Comparison of ENCODE assay signal across 19 mouse cellular contexts in the genomic region with DNA sequence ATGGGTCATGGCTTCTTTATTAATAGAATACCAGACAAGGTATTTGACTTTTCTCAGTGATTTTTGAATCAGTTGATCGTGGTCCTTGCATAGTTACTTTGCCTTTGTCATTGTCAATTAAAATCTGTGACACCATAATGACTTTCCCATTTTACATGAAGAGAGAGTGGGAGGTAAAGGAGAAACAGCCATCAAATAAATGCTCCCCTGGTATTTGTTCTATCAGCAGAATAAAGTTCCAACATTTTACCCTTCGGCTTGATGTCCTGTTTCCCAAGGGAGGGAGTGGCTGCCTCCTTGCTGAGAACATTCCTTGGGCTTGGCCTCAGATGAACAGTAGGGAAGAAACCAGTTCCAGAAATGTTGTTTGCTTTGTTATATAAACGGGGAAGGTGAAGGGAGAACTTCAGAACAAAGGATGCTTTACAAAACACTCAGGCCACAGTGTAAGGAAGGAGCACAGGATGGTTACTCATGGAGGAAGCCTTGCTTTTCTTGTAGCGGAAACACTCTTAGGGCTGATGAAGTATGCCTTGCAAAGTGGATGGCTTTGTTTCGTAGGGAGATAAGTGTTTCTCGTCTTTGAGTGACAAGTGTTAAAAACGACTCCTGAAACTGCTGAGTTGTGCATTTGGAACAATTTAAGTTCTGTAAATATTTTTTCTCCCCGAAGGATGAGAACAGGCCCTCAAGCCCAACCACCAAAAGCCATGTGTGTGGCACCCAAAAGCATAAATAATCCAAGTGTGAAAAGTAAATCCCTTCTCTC.
A peak's percentile ranks its signal among the peaks of the same experiment; 100 is the strongest.
DNase-seq lines count a peak whose midpoint lies in the region; ATAC-seq and TF ChIP-seq lines count a peak whose summit lies in the region.
"Had no signal": no experiment of that assay in that cellular context is flagged by ENCODE, and none has a peak within 500 bp of the region (broad histone marks: within the 10 kb centered on the region; RNA-seq: fewer than 3 reads in every experiment).

No protein-coding gene starts in this region.

- no peak overlapping the region for H3K4me2 ChIP-seq in lung, embryonic 15.5 days
- H3K4me2 ChIP-seq in CH12.LX (ENCODE audit: insufficient read depth, low read depth, poor library complexity, severe bottlenecking): no peak overlapping the region
- no peak overlapping the region for H3K4me2 ChIP-seq in embryonic facial prominence, embryonic 14.5 days (ENCODE audit: low read depth, low read length)
- H3K4me2 ChIP-seq: embryonic facial prominence, embryonic 12.5 days; forebrain, embryonic 12.5 days; heart, embryonic 12.5 days; hindbrain, embryonic 14.5 days had no signal

- no peaks in the 10 kb centered on the region for H3K4me1 ChIP-seq in lung, embryonic 15.5 days
- H3K4me1 ChIP-seq in lung, adult 2 months (ENCODE audit: control insufficient read depth, insufficient read depth, low read length): no peaks in the 10 kb centered on the region
- no peaks in the 10 kb centered on the region; a peak in 1 of 4 replicates for H3K4me1 ChIP-seq in CH12.LX (ENCODE audit: control insufficient read depth in 1 of 2, insufficient read depth in 2 of 2)
- H3K4me1 ChIP-seq in ES-E14 (ENCODE audit: control insufficient read depth in 2 of 2, insufficient read depth in 2 of 2, low read length in 2 of 2, poor library complexity in 1 of 2): no peaks in the 10 kb centered on the region
- no peaks in the 10 kb centered on the region for H3K4me1 ChIP-seq in embryonic facial prominence, embryonic 14.5 days (ENCODE audit: control insufficient read depth, insufficient read depth, low read length)
- H3K4me1 ChIP-seq: embryonic facial prominence, embryonic 12.5 days; forebrain, embryonic 12.5 days; hindbrain, embryonic 10.5 days had no signal

- H3K79me2 ChIP-seq in CH12.LX (replicated peaks; ENCODE audit: control insufficient read depth, extremely low read depth, insufficient read depth, poor library complexity, severe bottlenecking): no peaks in the 10 kb centered on the region

- no peak overlapping the region for H3K4me3 ChIP-seq in lung, embryonic 15.5 days
- no peak overlapping the region for H3K4me3 ChIP-seq in lung, adult 2 months (replicated peaks; ENCODE audit: extremely low read depth, low read depth, low read length)
- H3K4me3 ChIP-seq in CH12.LX (replicated peaks in 1 of 3; ENCODE audit: low read depth in 2 of 3, low read length in 2 of 3, poor library complexity in 1 of 3): no peak overlapping the region
- no peak overlapping the region for H3K4me3 ChIP-seq in ES-E14 (ENCODE audit: insufficient read depth in 1 of 2, low read depth in 1 of 2, low read length in 2 of 2, poor library complexity in 1 of 2, severe bottlenecking in 1 of 2)
- H3K4me3 ChIP-seq in embryonic facial prominence, embryonic 14.5 days (ENCODE audit: low read depth, low read length): no peak overlapping the region
- H3K4me3 ChIP-seq: embryonic facial prominence, embryonic 12.5 days; forebrain, embryonic 12.5 days; heart, embryonic 12.5 days; hindbrain, embryonic 10.5 days had no signal

- in situ Hi-C loops in CH12.LX (cut with MboI; ENCODE audit: low pct_ligation_motif_present, low pct_unique_long_range_greater_than_20kb, low sequenced_read_pairs): no loop called here
- in situ Hi-C loops in ES-E14 (cut with MboI; ENCODE audit: low sequenced_read_pairs in 2 of 2, unreplicated experiment in 2 of 2): no loop called here

- no peak overlapping the region; the same call in 1 of the 2 replicates for H3K27ac ChIP-seq in lung, embryonic 15.5 days
- H3K27ac ChIP-seq in CH12.LX (ENCODE audit: insufficient read depth, low read depth) (no peak overlapping the region), ES-E14 (ENCODE audit: insufficient read depth, low read depth, low read length, poor library complexity, severe bottlenecking) (no peak overlapping the region)
- no peak overlapping the region for H3K27ac ChIP-seq in embryonic facial prominence, embryonic 14.5 days (replicated peaks; ENCODE audit: low read depth, low read length)
- H3K27ac ChIP-seq: embryonic facial prominence, embryonic 12.5 days; forebrain, embryonic 12.5 days; hindbrain, embryonic 10.5 days; hindbrain, embryonic 14.5 days had no signal

- no peaks in the 10 kb centered on the region for H3K9me3 ChIP-seq in lung, embryonic 15.5 days
- H3K9me3 ChIP-seq in CH12.LX (replicated peaks; ENCODE audit: low read length) (no peaks in the 10 kb centered on the region), ES-E14 (ENCODE audit: control insufficient read depth, insufficient read depth, low read depth, low read length) (no peaks in the 10 kb centered on the region)
- H3K9me3 ChIP-seq in embryonic facial prominence, embryonic 14.5 days (ENCODE audit: control insufficient read depth, low read length): no peaks in the 10 kb centered on the region
- H3K9me3 ChIP-seq: embryonic facial prominence, embryonic 12.5 days; forebrain, embryonic 12.5 days; heart, embryonic 12.5 days; hindbrain, embryonic 10.5 days had no signal

- dilution Hi-C loops in CH12.LX (cut with MboI; ENCODE audit: extremely low pct_ligation_motif_present, extremely low pct_unique_long_range_greater_than_20kb, low sequenced_read_pairs): no loop called here

- 30% methylated on average over 8 of the region's 8 CpGs for WGBS in lung, embryonic 15.5 days
- 37% methylated on average over 8 of the region's 8 CpGs for WGBS in lung, adult 2 months
- WGBS in embryonic facial prominence, embryonic 14.5 days: 40% methylated on average over 8 of the region's 8 CpGs

- TF ChIP-seq EP300 in CH12.LX (IDR thresholded peaks at IDR 0.05; ENCODE audit: low read length): no peak

- TF ChIP-seq RAD21 in CH12.LX (IDR thresholded peaks at IDR 0.05; ENCODE audit: low read depth, low read length): no peak

- no peaks in the 10 kb centered on the region for H3K27me3 ChIP-seq in lung, embryonic 15.5 days
- H3K27me3 ChIP-seq in CH12.LX (replicated peaks): no peaks in the 10 kb centered on the region
- H3K27me3 ChIP-seq in embryonic facial prominence, embryonic 14.5 days (replicated peaks; ENCODE audit: control insufficient read depth, insufficient read depth, low read length): no peaks in the 10 kb centered on the region
- H3K27me3 ChIP-seq: embryonic facial prominence, embryonic 12.5 days; forebrain, embryonic 12.5 days; heart, embryonic 12.5 days had no signal

- TF ChIP-seq CTCF in lung, adult 2 months (IDR thresholded peaks at IDR 0.05; ENCODE audit: insufficient read depth, low read length): no peak
- no peak for TF ChIP-seq CTCF in CH12.LX (conservative IDR thresholded peaks at IDR 0.05 in 1 of 2, IDR thresholded peaks at IDR 0.05 in 1 of 2; ENCODE audit: low read depth in 2 of 2, low read length in 2 of 2)

- no peaks in the 10 kb centered on the region for H3K36me3 ChIP-seq in lung, embryonic 15.5 days
- H3K36me3 ChIP-seq in CH12.LX (replicated peaks in 1 of 2; ENCODE audit: control insufficient read depth in 1 of 2, insufficient read depth in 1 of 2, low read length in 1 of 2) (no peaks in the 10 kb centered on the region), ES-E14 (ENCODE audit: control insufficient read depth, insufficient read depth, low read length, poor library complexity, severe bottlenecking) (no peaks in the 10 kb centered on the region)
- H3K36me3 ChIP-seq in embryonic facial prominence, embryonic 14.5 days (ENCODE audit: control insufficient read depth, insufficient read depth, low read length): no peaks in the 10 kb centered on the region
- H3K36me3 ChIP-seq: embryonic facial prominence, embryonic 12.5 days; forebrain, embryonic 12.5 days; heart, embryonic 12.5 days; hindbrain, embryonic 10.5 days had no signal

- no peak overlapping the region for H3K9ac ChIP-seq in lung, embryonic 15.5 days
- H3K9ac ChIP-seq in CH12.LX (ENCODE audit: insufficient read depth, low read depth) (no peak overlapping the region), ES-E14 (ENCODE audit: insufficient read depth, low read depth, low read length, poor library complexity, severe bottlenecking) (no peak overlapping the region)
- no peak overlapping the region for H3K9ac ChIP-seq in embryonic facial prominence, embryonic 14.5 days (ENCODE audit: low read depth, low read length)
- H3K9ac ChIP-seq: embryonic facial prominence, embryonic 12.5 days; forebrain, embryonic 12.5 days; heart, embryonic 12.5 days; hindbrain, embryonic 14.5 days had no signal

- peak; percentile 35; the same call in 1 of the 2 replicates for ATAC-seq in lung, embryonic 15.5 days (ENCODE audit: borderline replicate concordance, extremely low read depth, low FRiP score, low TSS enrichment)
- ATAC-seq in embryonic facial prominence, embryonic 14.5 days (ENCODE audit: low read depth): no peak
- ATAC-seq: forebrain, embryonic 16.5 days; Patski had no signal

- no peak for DNase-seq in lung, adult 2 months
- no peak for DNase-seq in CH12.LX (ENCODE audit: extremely low read depth)
- DNase-seq in ES-E14 (ENCODE audit: low read depth, low spot score): peak; percentile 2
- DNase-seq in embryonic facial prominence, embryonic 14.5 days (ENCODE audit: low spot score): peak; percentile 26
- no peak for DNase-seq in kidney, postnatal 10 days
- no peak for DNase-seq in layer of hippocampus, adult 18-20 months (ENCODE audit: low spot score in 2 of 2)
- DNase-seq: adrenal gland, adult 8-10 months; adrenal gland, postnatal 36 days; cerebellum, adult 2 months; cerebellum, postnatal 10 days; gastrocnemius, postnatal 14 days had no signal

- no peak for TF ChIP-seq POLR2A in lung, adult 2 months (IDR thresholded peaks at IDR 0.05; ENCODE audit: borderline replicate concordance, extremely low read depth, low read depth, low read length)
- no peak for TF ChIP-seq POLR2A in CH12.LX (IDR thresholded peaks at IDR 0.05; ENCODE audit: low read depth, low read length)

TF ChIP-seq in CH12.LX, 34 proteins besides CTCF, POLR2A, EP300 and RAD21:
- TF ChIP-seq GABPA (IDR thresholded peaks at IDR 0.05; ENCODE audit: insufficient replicate concordance, low read depth, low read length): no peak
- peak; percentile 55; the same call in 1 of the 2 replicates for TF ChIP-seq MAFK (IDR thresholded peaks at IDR 0.05; ENCODE audit: insufficient replicate concordance, low read length)

TF ChIP-seq in ES-E14, 5 proteins besides CTCF, POLR2A, EP300 and RAD21:
- no peak for TF ChIP-seq CHD2 (IDR thresholded peaks at IDR 0.05; ENCODE audit: low read depth, low read length)
- TF ChIP-seq ZC3H11A (IDR thresholded peaks at IDR 0.05; ENCODE audit: borderline replicate concordance, low read depth, low read length): no peak
- no peak for TF ChIP-seq HCFC1 (IDR thresholded peaks at IDR 0.05; ENCODE audit: borderline replicate concordance, insufficient read depth, low read length)
- TF ChIP-seq MAFK (IDR thresholded peaks at IDR 0.05; ENCODE audit: insufficient read depth, low read depth, low read length): no peak
- no peak for TF ChIP-seq ZNF384 (IDR thresholded peaks at IDR 0.05; ENCODE audit: low read depth, low read length)

Comparison
In these comparisons a context has a peak if more than half of its experiments do, and no peak if none do; other contexts are left out.
1. DNase-seq: peak in ES-E14 (single experiment) and embryonic facial prominence, embryonic 14.5 days (single experiment); none in lung, adult 2 months (single experiment), CH12.LX (single experiment), kidney, postnatal 10 days (single experiment) and layer of hippocampus, adult 18-20 months (0 of 2).